Mouse (Mus musculus) heart, adult 2 months (tissue): ENCODE measurements at regions not wholly inside any gene's neighbourhood (a gene's known extent, or its start where the extent isn't known, plus 50 kb on each side); places are given as distances from the start of the nearest gene placed in this dataset.

Experiments used
- DNase-seq, 2 experiments: peaks; one replicate each; pipeline ENCODE4 v3.0.0; 2021
- H3K27ac ChIP-seq: fragments of 200-600 bp; 2 replicates; pipeline ENCODE4 v1.8.1; 2022
- H3K27me3 ChIP-seq: fragments of 200-500 bp; 2 replicates; pipeline ENCODE4 v1.6.1; 2012; ENCODE audit warnings: mild to moderate bottlenecking, low read length, inconsistent platforms, mixed read lengths; ENCODE audit not compliant: control insufficient read depth, insufficient read depth
- H3K36me3 ChIP-seq: fragments of 200-500 bp; 2 replicates; pipeline ENCODE4 v1.6.1; 2012; ENCODE audit warnings: low read length, inconsistent platforms; ENCODE audit not compliant: control insufficient read depth, insufficient read depth
- H3K4me1 ChIP-seq: fragments of 200-500 bp; 2 replicates; pipeline ENCODE4 v1.6.1; 2011; ENCODE audit warnings: low read length; ENCODE audit not compliant: control insufficient read depth, insufficient read depth
- H3K4me3 ChIP-seq: fragments of 200-600 bp; 2 replicates; pipeline ENCODE4 v1.8.1; 2022
- H3K79me2 ChIP-seq: fragments of 200-500 bp; replicated peaks from 2 replicates; pipeline ENCODE4 v1.6.1; 2012; ENCODE audit warnings: mild to moderate bottlenecking, inconsistent platforms, low read length, moderate library complexity, mixed read lengths; ENCODE audit not compliant: control insufficient read depth, insufficient read depth
- H3K9ac ChIP-seq: fragments of 200-500 bp; 2 replicates; pipeline ENCODE4 v1.6.1; 2012; ENCODE audit warnings: low read depth, mild to moderate bottlenecking, control low read depth, inconsistent platforms, low read length, mixed read lengths
- CTCF ChIP-seq: fragments of 200-600 bp; IDR thresholded peaks from 2 replicates; pipeline ENCODE4 v1.8.1; 2022; ENCODE audit warnings: antibody characterized with exemption, mild to moderate bottlenecking, moderate library complexity
- EP300 ChIP-seq: fragments of 200-500 bp; IDR thresholded peaks from 2 replicates; pipeline ENCODE4 v1.6.1; 2011; ENCODE audit warnings: low read depth, low read length, control low read depth; ENCODE audit not compliant: insufficient read depth
- POLR2A ChIP-seq: fragments of 200-500 bp; IDR thresholded peaks from 2 replicates; pipeline ENCODE4 v1.6.1; 2011; ENCODE audit warnings: mild to moderate bottlenecking, low read depth, low read length, control low read depth; ENCODE audit not compliant: insufficient read depth
- WGBS: fragments of 180-500 bp; shearing (Covaris S2); methylation state at CpG from one replicate; pipeline ENCODE4 v1.1.7; 2018; 5-methylcytosine and 5-hydroxymethylcytosine counted together
- intact Hi-C: fragments of 180-260 bp; cut with DNase I; formaldehyde crosslinking; loops from one replicate; pipeline ENCODE4 v1.15.1; 2025

GRCm38 (mm10) chr9:93843869-93844268, 694.0 kb downstream of the 1190002N15Rik start:
- 53% methylated on average over 5 of the region's 5 CpGs for WGBS
- Histone ChIP-seq H3K4me1 (no peaks in the 10 kb centered on the region), H3K79me2 (no peaks in the 10 kb centered on the region), H3K9ac (no peak overlapping the region), H3K4me3 (no peak overlapping the region), H3K27me3 (no peaks in the 10 kb centered on the region), H3K36me3 (no peaks in the 10 kb centered on the region), H3K27ac (no peak overlapping the region)
- intact Hi-C loops: no loop called here
- TF ChIP-seq POLR2A: no peak
- no peak for TF ChIP-seq CTCF
- TF ChIP-seq EP300: no peak
- DNase-seq: no peak
